Mouse (Mus musculus) bone marrow, adult 2 months (tissue): ENCODE data around the gene Srgap3. TPM values are rescaled to one million over a fixed set of nuclear protein-coding genes. Genes with fewer than 3 reads are reported as not detected.

ENCODE experiments used
- H3K27ac ChIP-seq: fragments of 200-500 bp; 2 replicates; pipeline ENCODE4 v1.5.1; 2012; ENCODE audit warnings: low read depth, mild to moderate bottlenecking, control low read depth, inconsistent platforms, low read length; ENCODE audit not compliant: control insufficient read depth, poor library complexity, insufficient read depth
- H3K4me1 ChIP-seq: fragments of 200-500 bp; 2 replicates; pipeline ENCODE4 v1.6.1; 2011; ENCODE audit warnings: low read length; ENCODE audit not compliant: control insufficient read depth, insufficient read depth
- H3K4me3 ChIP-seq: fragments of 200-500 bp; replicated peaks from 2 replicates; pipeline ENCODE3; 2011; ENCODE audit warnings: mild to moderate bottlenecking, low read depth, low read length, control low read depth; ENCODE audit not compliant: control insufficient read depth
- CTCF ChIP-seq: fragments of 200-500 bp; IDR thresholded peaks from 2 replicates; pipeline ENCODE4 v1.5.1; 2011; ENCODE audit warnings: low read length, control low read depth; ENCODE audit not compliant: control insufficient read depth, insufficient read depth
- POLR2A ChIP-seq: fragments of 200-500 bp; IDR thresholded peaks from 2 replicates; pipeline ENCODE4 v1.6.1; 2011; ENCODE audit warnings: low read depth, mild to moderate bottlenecking, control low read depth, low read length, borderline replicate concordance; ENCODE audit not compliant: control insufficient read depth
- WGBS: fragments of 180-500 bp; shearing (Covaris S2); methylation state at CpG from one replicate; pipeline ENCODE4 v1.1.7; 2018; 5-methylcytosine and 5-hydroxymethylcytosine counted together
- polyA plus RNA-seq: library from polyadenylated mRNA; stranded (reverse); fragments of >200 nt; gene quantifications from 2 replicates; pipeline ENCODE4 v1.2.4, GENCODE M21; 2011; ENCODE audit warnings: low replicate concordance; ENCODE audit not compliant: missing spikeins, insufficient read depth, insufficient read length

Srgap3 gene
- polyA plus RNA-seq, 1 experiment: 6.0 TPM

- TF ChIP-seq POLR2A: no peak
- TF ChIP-seq CTCF: no peak
- H3K4me1 ChIP-seq: no peaks in the 10 kb centered on the region; the same call in 1 of the 2 replicates
These were observed 259.0 kb downstream of the Srgap3 start for GRCm38 (mm10) chr6:112688033-112688432.

GRCm38 (mm10) chr6:112686485-112686884 lies 260.6 kb downstream of the Srgap3 start:
- Histone ChIP-seq H3K4me3 (no peak overlapping the region), H3K4me1 (no peaks in the 10 kb centered on the region; the same call in 1 of the 2 replicates), H3K27ac (no peak overlapping the region)
- TF ChIP-seq POLR2A (no peak), CTCF (no peak)
- WGBS: 42% methylated on average over 7 of the region's 7 CpGs

More at GRCm38 (mm10) chr6:112688033-112688432, 259.0 kb downstream of the Srgap3 start:
- H3K27ac ChIP-seq: no peak overlapping the region
- H3K4me3 ChIP-seq: no peak overlapping the region
- 85% methylated on average over 3 of the region's 3 CpGs for WGBS

- Histone ChIP-seq H3K4me3 (no peak overlapping the region), H3K4me1 (no peaks in the 10 kb centered on the region; the same call in 1 of the 2 replicates), H3K27ac (no peak overlapping the region)
- TF ChIP-seq CTCF: no peak
- TF ChIP-seq POLR2A: no peak
- WGBS: 77% methylated on average over 2 of the region's 2 CpGs
These were observed 263.0 kb downstream of the Srgap3 start for GRCm38 (mm10) chr6:112684065-112684464.

Other genes starting within 250 kb of the Srgap3 start
- gene Thumpd3, start 99.0 kb upstream of the Srgap3 start, polyA plus RNA-seq: 28.8 and 34.7 TPM in 2 replicates
- gene Setd5, start 130.1 kb upstream of the Srgap3 start, polyA plus RNA-seq: 25.6 and 45.1 TPM in 2 replicates
- 1.2 TPM in 1 of 2 replicates, not detected in the other for gene Lhfpl4, start 248.1 kb upstream of the Srgap3 start, polyA plus RNA-seq